Mouse (Mus musculus) embryo, embryonic 10 days (tissue): ENCODE measurements around the gene Prnd.

Experiments
- DNase-seq: peaks from one replicate; pipeline ENCODE4 v3.0.0-alpha.2; 2015; ENCODE audit warnings: low spot score

The Prnd gene

GRCm38 (mm10) chr2:131982546-131983196 lies 32.0 kb downstream of the Prnd start:
- DNase-seq, result peak; percentile 90

GRCm38 (mm10) chr2:131987950-131988349 lies 37.3 kb downstream of the Prnd start:
- no peak for DNase-seq

GRCm38 (mm10) chr2:131988550-131988949 lies 37.9 kb downstream of the Prnd start:
- no peak for DNase-seq

GRCm38 (mm10) chr2:131992487-131992886 lies 41.8 kb downstream of the Prnd start:
- DNase-seq, result no peak

- DNase-seq, result no peak
These were observed 42.5 kb downstream of the Prnd start for GRCm38 (mm10) chr2:131993151-131993550.

GRCm38 (mm10) chr2:131993563-131994088 lies 43.0 kb downstream of the Prnd start:
- peak; percentile 18 for DNase-seq

GRCm38 (mm10) chr2:131994971-131995370 lies 44.3 kb downstream of the Prnd start:
- no peak for DNase-seq

- no peak for DNase-seq
These were observed 45.1 kb downstream of the Prnd start for GRCm38 (mm10) chr2:131995742-131996141.

- no peak for DNase-seq
These were observed 45.7 kb downstream of the Prnd start for GRCm38 (mm10) chr2:131996369-131996768.

- no peak for DNase-seq
These were observed 46.7 kb downstream of the Prnd start for GRCm38 (mm10) chr2:131997356-131997755.

GRCm38 (mm10) chr2:132001696-132002334 lies 51.2 kb downstream of the Prnd start:
- peak; percentile 63 for DNase-seq

- no peak for DNase-seq
These were observed 53.3 kb downstream of the Prnd start for GRCm38 (mm10) chr2:132003916-132004315.

GRCm38 (mm10) chr2:132004495-132005136 lies 54.0 kb downstream of the Prnd start:
- DNase-seq, result no peak

GRCm38 (mm10) chr2:132005445-132005844 lies 54.8 kb downstream of the Prnd start:
- DNase-seq, result no peak
